Mouse (Mus musculus): Measurements from ENCODE around the gene Calm3. TPM values are rescaled to one million over a fixed set of nuclear protein-coding genes. Genes with fewer than 3 reads are reported as not detected.

Gene Calm3
- polyA plus RNA-seq, 1 experiment, result 376 TPM

- no peak for TF ChIP-seq CTCF (IDR thresholded peaks at IDR 0.05; ENCODE audit: control insufficient read depth, insufficient read depth, low read length)
- no peak for TF ChIP-seq POLR2A (IDR thresholded peaks at IDR 0.05; ENCODE audit: borderline replicate concordance, control insufficient read depth, low read depth, low read length)
- peaks cover 7% of the 10 kb centered on the region for H3K4me1 ChIP-seq (ENCODE audit: control insufficient read depth, insufficient read depth, low read length)
- no peak overlapping the region for H3K27ac ChIP-seq (ENCODE audit: control insufficient read depth, insufficient read depth, low read depth, low read length, poor library complexity)
- 86% methylated on average over 7 of the region's 7 CpGs for WGBS
- H3K4me3 ChIP-seq (replicated peaks; ENCODE audit: control insufficient read depth, low read depth, low read length), result no peak overlapping the region
These were observed 3.7 kb downstream of the Calm3 start for GRCm38 (mm10) chr7:16920150-16920579.

GRCm38 (mm10) chr7:16919395-16920149 is 4.3 kb downstream of the Calm3 start:
- H3K4me1 ChIP-seq (ENCODE audit: control insufficient read depth, insufficient read depth, low read length), result peaks cover 7% of the 10 kb centered on the region
- TF ChIP-seq POLR2A (IDR thresholded peaks at IDR 0.05; ENCODE audit: borderline replicate concordance, control insufficient read depth, low read depth, low read length), result no peak
- no peak for TF ChIP-seq CTCF (IDR thresholded peaks at IDR 0.05; ENCODE audit: control insufficient read depth, insufficient read depth, low read length)
- H3K4me3 ChIP-seq (replicated peaks; ENCODE audit: control insufficient read depth, low read depth, low read length), result no peak overlapping the region
- WGBS, result 49% methylated on average over 13 of the region's 13 CpGs
- no peak overlapping the region; the same call in 1 of the 2 replicates for H3K27ac ChIP-seq (ENCODE audit: control insufficient read depth, insufficient read depth, low read depth, low read length, poor library complexity)

- TF ChIP-seq CTCF (IDR thresholded peaks at IDR 0.05; ENCODE audit: control insufficient read depth, insufficient read depth, low read length) (no peak), POLR2A (IDR thresholded peaks at IDR 0.05; ENCODE audit: borderline replicate concordance, control insufficient read depth, low read depth, low read length) (no peak)
- no peak overlapping the region for H3K4me3 ChIP-seq (replicated peaks; ENCODE audit: control insufficient read depth, low read depth, low read length)
- no peak overlapping the region for H3K27ac ChIP-seq (ENCODE audit: control insufficient read depth, insufficient read depth, low read depth, low read length, poor library complexity)
- WGBS, result 79% methylated on average over 3 of the region's 3 CpGs
- H3K4me1 ChIP-seq (ENCODE audit: control insufficient read depth, insufficient read depth, low read length), result peaks cover 7% of the 10 kb centered on the region
These were observed 5.2 kb downstream of the Calm3 start for GRCm38 (mm10) chr7:16918670-16919069.

GRCm38 (mm10) chr7:16918014-16918413 is 5.9 kb downstream of the Calm3 start:
- Histone ChIP-seq H3K27ac (ENCODE audit: control insufficient read depth, insufficient read depth, low read depth, low read length, poor library complexity) (no peak overlapping the region), H3K4me3 (replicated peaks; ENCODE audit: control insufficient read depth, low read depth, low read length) (no peak overlapping the region), H3K4me1 (ENCODE audit: control insufficient read depth, insufficient read depth, low read length) (peaks cover 7% of the 10 kb centered on the region)
- TF ChIP-seq POLR2A (IDR thresholded peaks at IDR 0.05; ENCODE audit: borderline replicate concordance, control insufficient read depth, low read depth, low read length) (no peak), CTCF (IDR thresholded peaks at IDR 0.05; ENCODE audit: control insufficient read depth, insufficient read depth, low read length) (no peak)
- 92% methylated on average over 9 of the region's 9 CpGs for WGBS

- Histone ChIP-seq H3K4me3 (replicated peaks; ENCODE audit: control insufficient read depth, low read depth, low read length) (no peak overlapping the region), H3K4me1 (ENCODE audit: control insufficient read depth, insufficient read depth, low read length) (peaks cover 4% of the 10 kb centered on the region)
These were observed 6.5 kb downstream of the Calm3 start for GRCm38 (mm10) chr7:16917447-16917846.

GRCm38 (mm10) chr7:16916342-16917265 is 7.3 kb downstream of the Calm3 start:
- no peak overlapping the region for H3K27ac ChIP-seq (ENCODE audit: control insufficient read depth, insufficient read depth, low read depth, low read length, poor library complexity)
- H3K4me3 ChIP-seq (replicated peaks; ENCODE audit: control insufficient read depth, low read depth, low read length), result no peak overlapping the region
- WGBS, result 76% methylated on average over 30 of the region's 30 CpGs
- TF ChIP-seq POLR2A (IDR thresholded peaks at IDR 0.05; ENCODE audit: borderline replicate concordance, control insufficient read depth, low read depth, low read length) (no peak), CTCF (IDR thresholded peaks at IDR 0.05; ENCODE audit: control insufficient read depth, insufficient read depth, low read length) (no peak)
- peaks cover 4% of the 10 kb centered on the region for H3K4me1 ChIP-seq (ENCODE audit: control insufficient read depth, insufficient read depth, low read length)

More at GRCm38 (mm10) chr7:16917447-16917846, 6.5 kb downstream of the Calm3 start:
- H3K27ac ChIP-seq (ENCODE audit: control insufficient read depth, insufficient read depth, low read depth, low read length, poor library complexity), result no peak overlapping the region
- TF ChIP-seq CTCF (IDR thresholded peaks at IDR 0.05; ENCODE audit: control insufficient read depth, insufficient read depth, low read length), result no peak
- no peak for TF ChIP-seq POLR2A (IDR thresholded peaks at IDR 0.05; ENCODE audit: borderline replicate concordance, control insufficient read depth, low read depth, low read length)
- 93% methylated on average over 11 of the region's 11 CpGs for WGBS

GRCm38 (mm10) chr7:16915461-16916340 is 8.2 kb downstream of the Calm3 start:
- WGBS, result 95% methylated on average over 32 of the region's 32 CpGs
- no peak for TF ChIP-seq POLR2A (IDR thresholded peaks at IDR 0.05; ENCODE audit: borderline replicate concordance, control insufficient read depth, low read depth, low read length)
- no peak for TF ChIP-seq CTCF (IDR thresholded peaks at IDR 0.05; ENCODE audit: control insufficient read depth, insufficient read depth, low read length)
- H3K4me1 ChIP-seq (ENCODE audit: control insufficient read depth, insufficient read depth, low read length), result peaks cover 3% of the 10 kb centered on the region
- H3K4me3 ChIP-seq (replicated peaks; ENCODE audit: control insufficient read depth, low read depth, low read length), result no peak overlapping the region
- no peak overlapping the region for H3K27ac ChIP-seq (ENCODE audit: control insufficient read depth, insufficient read depth, low read depth, low read length, poor library complexity)
